Mouse (Mus musculus) kidney, embryonic 14.5 days (tissue): ENCODE data around the gene Sdc4. TPM values are rescaled to one million over a fixed set of nuclear protein-coding genes. Genes with fewer than 3 reads are reported as not detected.

ENCODE experiments used
- ATAC-seq: fragments of 200-750 bp; cut with Nextera tagmentation; 2 replicates; pipeline ENCODE4 v1.8.0; 2017; ENCODE audit warnings: moderate number of reproducible peaks, mild to moderate bottlenecking, moderate TSS enrichment, moderate library complexity; ENCODE audit not compliant: low FRiP score, low TSS enrichment
- H3K27ac ChIP-seq: fragments of 300-500 bp; sonication (generic); 2 replicates; pipeline ENCODE4 v1.5.1; 2014; ENCODE audit warnings: low read depth, mild to moderate bottlenecking, low read length, moderate library complexity, mixed read lengths
- H3K27me3 ChIP-seq: fragments of 300-500 bp; sonication (generic); 2 replicates; pipeline ENCODE4 v1.6.1; 2014; ENCODE audit warnings: mild to moderate bottlenecking, low read length; ENCODE audit not compliant: control insufficient read depth, insufficient read depth
- H3K36me3 ChIP-seq: fragments of 300-500 bp; sonication (generic); 2 replicates; pipeline ENCODE4 v1.6.1; 2014; ENCODE audit warnings: low read length, mixed read lengths; ENCODE audit not compliant: control insufficient read depth, insufficient read depth
- H3K4me1 ChIP-seq: fragments of 300-500 bp; sonication (generic); 2 replicates; pipeline ENCODE4 v1.6.1; 2014; ENCODE audit warnings: low read length, mixed read lengths; ENCODE audit not compliant: control insufficient read depth, insufficient read depth
- H3K4me2 ChIP-seq: fragments of 300-500 bp; sonication (generic); replicated peaks from 2 replicates; pipeline ENCODE4 v1.6.1; 2014; ENCODE audit warnings: low read depth, mild to moderate bottlenecking, low read length
- H3K4me3 ChIP-seq: fragments of 300-500 bp; sonication (generic); 2 replicates; pipeline ENCODE4 v1.5.1; 2014; ENCODE audit warnings: mild to moderate bottlenecking, low read length
- H3K9ac ChIP-seq: fragments of 300-500 bp; sonication (generic); 2 replicates; pipeline ENCODE4 v1.6.1; 2014; ENCODE audit warnings: low read depth, mild to moderate bottlenecking, low read length, moderate library complexity
- H3K9me3 ChIP-seq: fragments of 300-500 bp; sonication (generic); 2 replicates; pipeline ENCODE4 v1.6.1; 2016; ENCODE audit warnings: low read length; ENCODE audit not compliant: control insufficient read depth
- WGBS: fragments of 180-500 bp; shearing (Covaris S2); extraction: QIAGEN DNeasy Blood & Tissue Kit; methylation state at CpG from one replicate; pipeline ENCODE4 v1.1.7; 2014; 5-methylcytosine and 5-hydroxymethylcytosine counted together
- polyA plus RNA-seq: library from polyadenylated mRNA; unstranded; fragments of >200 nt; fragmentation: Nextera tagmentation; extraction: Ambion mirVana; gene quantifications from 2 replicates; pipeline ENCODE4 v1.2.1, GENCODE M21; 2014

Gene Sdc4
- 87.8 and 108 TPM in 2 replicates for polyA plus RNA-seq

- Histone ChIP-seq H3K4me2 (peak within 1 kb of the TSS; percentile 64), H3K4me3 (peak within 1 kb of the TSS; percentile 78), H3K9me3 (no peaks in the 10 kb centered on the region), H3K9ac (peak within 1 kb of the TSS; percentile 64), H3K36me3 (no peaks in the 10 kb centered on the region), H3K27ac (peak within 1 kb of the TSS; percentile 67), H3K27me3 (no peaks in the 10 kb centered on the region), H3K4me1 (peaks cover 17% of the 10 kb centered on the region)
- 7% methylated on average over 18 of the region's 18 CpGs for WGBS
- ATAC-seq = no peak
These were observed at the start of gene Sdc4 for GRCm38 (mm10) chr2:164443460-164444000. TSS of gene Sdc4 (minus strand) at chr2:164443887.

DNA sequence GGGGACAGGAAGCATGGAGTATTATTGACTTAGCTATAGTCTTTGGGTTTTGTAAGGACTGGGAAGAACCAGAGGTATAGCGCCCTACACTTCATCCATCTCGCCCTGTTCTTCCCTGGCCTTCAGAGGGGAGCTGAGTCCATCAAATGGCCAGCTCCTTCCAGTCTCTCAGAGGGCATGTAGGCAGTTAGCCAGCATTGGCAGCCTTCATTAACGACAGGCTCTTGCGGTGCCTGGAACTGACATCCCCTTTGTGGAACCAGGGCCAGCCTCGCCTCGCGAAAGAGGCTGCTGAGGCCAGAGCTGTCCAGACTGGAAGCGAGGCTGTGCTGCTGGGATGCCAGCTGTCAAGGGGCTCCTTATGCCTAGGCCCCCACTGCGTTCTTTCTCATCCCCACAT, 44.1 kb upstream of the Sdc4 start:
- Histone ChIP-seq H3K9me3 (no peaks in the 10 kb centered on the region), H3K4me3 (no peak overlapping the region), H3K4me1 (peaks cover 10% of the 10 kb centered on the region; the same call in 1 of the 2 replicates), H3K9ac (no peak overlapping the region), H3K27me3 (peaks cover 10% of the 10 kb centered on the region; the same call in 1 of the 2 replicates), H3K27ac (no peak overlapping the region), H3K36me3 (no peaks in the 10 kb centered on the region; the same call in 1 of the 2 replicates), H3K4me2 (no peak overlapping the region)
- ATAC-seq = no peak
- WGBS = 77% methylated on average over 9 of the region's 9 CpGs

DNA sequence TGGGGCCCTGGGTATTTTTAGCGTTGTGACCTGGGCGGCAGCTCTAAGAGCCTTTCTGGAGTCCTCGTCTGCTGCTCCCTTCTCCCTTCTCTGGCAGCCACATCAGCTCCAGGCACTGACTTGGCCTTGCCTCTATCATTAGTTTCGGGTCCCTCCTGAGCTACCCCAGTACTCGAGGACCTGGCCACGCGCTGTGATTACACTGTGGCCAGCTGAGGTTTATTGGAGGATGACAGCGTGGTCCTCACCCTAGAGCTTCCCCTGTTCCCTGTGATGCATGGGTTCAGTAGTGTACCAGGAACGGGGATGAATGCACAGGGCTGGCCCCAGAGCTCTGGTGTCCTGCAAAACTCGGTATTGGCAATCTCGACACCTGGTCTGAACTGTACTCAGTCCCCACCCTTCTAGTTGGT, 43.4 kb upstream of the Sdc4 start:
- Histone ChIP-seq H3K4me3 (peak overlapping the region; percentile 79), H3K9ac (peak overlapping the region; percentile 77), H3K27me3 (peaks cover 10% of the 10 kb centered on the region; the same call in 1 of the 2 replicates), H3K9me3 (no peaks in the 10 kb centered on the region), H3K36me3 (no peaks in the 10 kb centered on the region; the same call in 1 of the 2 replicates), H3K4me2 (peak overlapping the region; percentile 100), H3K27ac (no peak overlapping the region), H3K4me1 (peaks cover 10% of the 10 kb centered on the region; the same call in 1 of the 2 replicates)
- 11% methylated on average over 11 of the region's 11 CpGs for WGBS
- peak; percentile 11; the same call in 1 of the 2 replicates for ATAC-seq

DNA sequence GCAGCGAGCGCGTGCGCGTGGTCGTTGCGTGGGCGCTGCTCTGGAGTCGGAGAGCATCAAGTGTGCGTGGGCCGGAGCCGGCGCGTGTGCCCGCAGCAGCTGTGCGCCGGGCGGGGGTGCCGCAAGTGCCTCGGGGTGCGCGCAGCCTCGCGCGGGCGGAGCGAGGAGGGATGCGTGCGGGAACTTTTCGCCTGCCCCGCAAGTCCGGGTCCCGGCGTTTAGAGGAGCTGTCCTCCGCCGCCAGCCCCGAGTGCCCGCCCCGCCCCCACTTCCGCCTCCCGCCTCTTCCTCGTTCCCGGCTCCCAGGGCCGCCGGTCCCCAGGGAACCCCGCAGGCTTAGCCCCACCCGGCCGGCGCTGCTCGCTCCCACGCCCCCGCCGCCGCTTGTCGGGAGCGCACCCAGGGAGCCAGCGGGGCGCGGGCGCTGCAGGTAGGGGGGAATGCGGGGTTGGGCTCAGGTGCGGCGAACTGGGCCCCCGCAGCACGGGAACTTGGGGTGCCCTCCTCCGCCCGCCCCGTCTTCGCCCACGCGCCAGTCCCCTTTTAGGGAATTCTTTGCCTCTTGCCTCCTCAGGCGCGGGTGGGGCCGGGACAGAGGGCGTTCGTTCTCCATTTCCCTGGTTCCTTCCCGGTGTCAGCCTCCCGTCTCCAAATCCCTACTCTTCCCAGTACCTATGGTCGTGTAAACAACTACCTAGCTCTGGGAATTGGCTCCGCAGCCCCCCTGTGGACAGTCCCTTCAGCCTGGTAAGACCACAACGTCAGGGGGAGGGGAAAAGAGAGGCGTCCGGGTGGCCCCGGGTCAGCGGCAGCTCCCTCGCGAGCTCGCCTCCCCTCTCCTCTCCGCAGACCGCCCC, 42.8 kb upstream of the Sdc4 start:
- Histone ChIP-seq H3K9me3 (no peaks in the 10 kb centered on the region), H3K27me3 (peaks cover 10% of the 10 kb centered on the region; the same call in 1 of the 2 replicates), H3K36me3 (no peaks in the 10 kb centered on the region; the same call in 1 of the 2 replicates), H3K4me3 (peak overlapping the region; percentile 79), H3K4me2 (peak overlapping the region; percentile 100), H3K4me1 (peaks cover 10% of the 10 kb centered on the region; the same call in 1 of the 2 replicates), H3K9ac (peak overlapping the region; percentile 77), H3K27ac (no peak overlapping the region)
- ATAC-seq = peak; percentile 58; the same call in 1 of the 2 replicates
- WGBS = under 1% methylated on average over 85 of the region's 90 CpGs

GRCm38 (mm10) chr2:164485681-164486257, 42.1 kb upstream of the Sdc4 start, which contains the start of gene Dbndd2:
TSS of gene Dbndd2 (plus strand) at chr2:164486106.
- ATAC-seq = peak; percentile 65
- peaks cover 10% of the 10 kb centered on the region; the same call in 1 of the 2 replicates for H3K27me3 ChIP-seq

GRCm38 (mm10) chr2:164473624-164474023, 29.9 kb upstream of the Sdc4 start, which contains the start of gene Trp53tg5:
TSS of gene Trp53tg5 (minus strand) at chr2:164473724.
- no peak within 1 kb of the TSS for H3K4me2 ChIP-seq
- H3K27me3 ChIP-seq = no peaks in the 10 kb centered on the region
- no peak within 1 kb of the TSS for H3K4me3 ChIP-seq
- 84% methylated on average over 6 of the region's 6 CpGs for WGBS
- peaks cover 5% of the 10 kb centered on the region; the same call in 1 of the 2 replicates for H3K36me3 ChIP-seq
- H3K4me1 ChIP-seq = no peaks in the 10 kb centered on the region
- H3K27ac ChIP-seq = no peak within 1 kb of the TSS
- no peak for ATAC-seq
- H3K9ac ChIP-seq = no peak within 1 kb of the TSS
- H3K9me3 ChIP-seq = no peaks in the 10 kb centered on the region

More at GRCm38 (mm10) chr2:164485681-164486257, 42.1 kb upstream of the Sdc4 start, which contains the start of gene Dbndd2:
- Histone ChIP-seq H3K4me3 (peak within 1 kb of the TSS; percentile 79), H3K4me2 (peak within 1 kb of the TSS; percentile 100), H3K4me1 (peaks cover 10% of the 10 kb centered on the region; the same call in 1 of the 2 replicates), H3K27ac (no peak within 1 kb of the TSS), H3K36me3 (no peaks in the 10 kb centered on the region; the same call in 1 of the 2 replicates), H3K9ac (peak within 1 kb of the TSS; percentile 77), H3K9me3 (no peaks in the 10 kb centered on the region)
- 1% methylated on average over 26 of the region's 26 CpGs for WGBS

GRCm38 (mm10) chr2:164470254-164470653, 26.6 kb upstream of the Sdc4 start:
- H3K27ac ChIP-seq = no peak overlapping the region
- H3K4me2 ChIP-seq = no peak overlapping the region
- ATAC-seq = no peak
- no peaks in the 10 kb centered on the region for H3K4me1 ChIP-seq
- H3K9ac ChIP-seq = no peak overlapping the region
- no peaks in the 10 kb centered on the region for H3K9me3 ChIP-seq
- H3K4me3 ChIP-seq = no peak overlapping the region
- H3K27me3 ChIP-seq = no peaks in the 10 kb centered on the region
- peaks cover 8% of the 10 kb centered on the region; the same call in 1 of the 2 replicates for H3K36me3 ChIP-seq
- WGBS = 26% methylated on average over 10 of the region's 10 CpGs

- no peak overlapping the region for H3K27ac ChIP-seq
- no peak overlapping the region for H3K4me2 ChIP-seq
- 83% methylated on average over 5 of the region's 5 CpGs for WGBS
- no peaks in the 10 kb centered on the region for H3K9me3 ChIP-seq
- H3K27me3 ChIP-seq = no peaks in the 10 kb centered on the region
- no peak overlapping the region for H3K9ac ChIP-seq
- H3K4me1 ChIP-seq = peaks cover 3% of the 10 kb centered on the region; the same call in 1 of the 2 replicates
- no peak for ATAC-seq
- no peak overlapping the region for H3K4me3 ChIP-seq
- peaks cover 21% of the 10 kb centered on the region for H3K36me3 ChIP-seq
These were observed 23.1 kb upstream of the Sdc4 start for GRCm38 (mm10) chr2:164466787-164467186.
